Mouse (Mus musculus): ENCODE measurements around the gene Pik3r1. TPM values are rescaled to one million over a fixed set of nuclear protein-coding genes. Genes with fewer than 3 reads are reported as not detected.

The Pik3r1 gene
- polyA plus RNA-seq, 1 experiment from 2014 or later: 48.8 TPM

DNA sequence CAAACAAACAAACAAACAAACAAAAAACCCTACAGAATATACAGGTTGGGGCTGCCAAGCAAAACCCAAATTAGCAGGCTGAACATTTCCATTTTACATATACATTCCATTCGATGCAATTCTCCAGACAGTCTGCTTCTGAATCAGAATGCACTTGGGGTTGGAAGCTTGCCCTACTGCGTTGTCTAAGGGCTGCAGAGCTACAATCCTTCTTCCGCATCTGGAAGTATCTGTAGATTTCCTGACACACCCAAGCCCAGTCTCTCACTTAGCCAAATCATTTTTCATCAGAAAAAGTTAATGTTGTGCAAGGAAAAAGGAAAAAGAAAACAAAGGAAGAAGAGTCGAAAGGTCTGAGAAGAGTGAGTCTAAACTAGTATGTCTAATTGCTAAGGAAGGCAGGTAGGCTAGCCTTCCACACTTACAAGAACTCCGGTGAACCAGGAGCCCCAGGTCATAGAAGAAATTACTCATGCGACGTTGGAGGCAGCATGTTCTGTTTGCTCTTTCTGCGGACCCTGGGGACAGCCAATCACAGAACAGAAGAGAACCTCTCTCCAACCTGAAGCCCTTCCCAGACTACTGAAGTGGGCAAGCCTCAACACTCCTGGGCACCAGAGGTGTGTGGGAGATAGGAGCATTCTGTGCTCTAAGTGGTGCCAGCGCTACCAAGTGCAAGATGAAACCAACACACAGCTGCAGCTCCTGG, 55.1 kb downstream of the Pik3r1 start:
- no peak for ATAC-seq (replicated peaks)
- H3K9me3 ChIP-seq: no peaks in the 10 kb centered on the region
- no peaks in the 10 kb centered on the region for H3K36me3 ChIP-seq (replicated peaks)
- WGBS: 86% methylated on average over 9 of the region's 9 CpGs
- no peak overlapping the region for H3K27ac ChIP-seq
- H3K4me1 ChIP-seq: no peaks in the 10 kb centered on the region
- no peaks in the 10 kb centered on the region for H3K27me3 ChIP-seq (replicated peaks)
- H3K9ac ChIP-seq: no peak overlapping the region
- H3K4me3 ChIP-seq: no peak overlapping the region
- H3K4me2 ChIP-seq: no peak overlapping the region

- WGBS: 85% methylated on average over 9 of the region's 9 CpGs
- Histone ChIP-seq H3K9me3 (no peaks in the 10 kb centered on the region), H3K9ac (no peak overlapping the region), H3K4me3 (no peak overlapping the region), H3K36me3 (replicated peaks) (peaks cover 2% of the 10 kb centered on the region; the same call in 1 of the 2 replicates), H3K27me3 (replicated peaks) (no peaks in the 10 kb centered on the region), H3K4me2 (no peak overlapping the region), H3K27ac (no peak overlapping the region), H3K4me1 (no peaks in the 10 kb centered on the region)
- no peak for ATAC-seq (replicated peaks)
These were observed 55.9 kb downstream of the Pik3r1 start for GRCm38 (mm10) chr13:101712099-101712498.

DNA sequence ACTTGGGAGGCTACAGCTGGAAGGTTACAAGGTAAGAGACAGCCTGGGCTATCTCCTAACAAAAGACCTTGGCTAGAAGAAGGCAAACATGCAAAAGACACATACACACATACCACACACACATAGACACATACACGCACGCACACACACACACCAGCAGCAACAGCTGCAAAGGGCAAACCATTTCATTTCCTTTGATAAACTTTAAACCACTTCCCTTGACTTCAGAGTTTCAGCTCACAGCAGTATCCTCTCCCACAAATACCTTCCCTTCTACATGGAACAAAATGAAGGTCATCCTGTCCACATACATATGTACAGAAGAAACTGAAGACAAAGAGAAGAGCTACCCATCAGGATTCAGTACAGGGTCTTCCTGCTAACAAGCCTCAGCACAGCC, 56.7 kb downstream of the Pik3r1 start:
- Histone ChIP-seq H3K4me2 (no peak overlapping the region), H3K27ac (no peak overlapping the region), H3K9ac (no peak overlapping the region), H3K36me3 (replicated peaks) (peaks cover 4% of the 10 kb centered on the region; the same call in 1 of the 2 replicates), H3K4me1 (no peaks in the 10 kb centered on the region), H3K27me3 (replicated peaks) (no peaks in the 10 kb centered on the region), H3K9me3 (no peaks in the 10 kb centered on the region), H3K4me3 (no peak overlapping the region)
- ATAC-seq (replicated peaks): no peak
- WGBS: 90% methylated on average over 2 of the region's 2 CpGs

DNA sequence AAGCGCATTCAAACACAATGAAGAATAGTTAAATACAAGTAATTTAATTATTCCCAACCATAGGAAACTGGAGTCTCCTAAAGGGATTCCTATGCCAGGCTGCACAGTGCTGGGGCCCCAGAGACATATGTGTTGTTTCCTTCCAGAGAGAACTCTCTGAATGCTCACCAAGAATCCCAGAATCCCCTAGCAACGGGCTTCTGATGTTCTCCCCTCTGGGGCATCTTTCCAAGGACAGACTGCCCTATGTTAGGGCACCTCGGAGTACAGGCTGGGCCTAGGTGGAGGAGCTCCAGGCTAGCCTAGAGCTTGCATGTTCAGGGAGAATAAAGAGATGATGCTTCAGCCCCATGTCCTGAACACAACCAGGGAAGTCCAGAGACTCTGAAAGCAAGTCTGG, 58.2 kb downstream of the Pik3r1 start:
- Histone ChIP-seq H3K27me3 (replicated peaks) (no peaks in the 10 kb centered on the region), H3K27ac (no peak overlapping the region), H3K9ac (no peak overlapping the region), H3K9me3 (no peaks in the 10 kb centered on the region), H3K36me3 (replicated peaks) (peaks cover 4% of the 10 kb centered on the region; the same call in 1 of the 2 replicates), H3K4me3 (no peak overlapping the region), H3K4me2 (no peak overlapping the region), H3K4me1 (no peaks in the 10 kb centered on the region)
- WGBS: 65% methylated on average over 3 of the region's 3 CpGs
- no peak for ATAC-seq (replicated peaks)

DNA sequence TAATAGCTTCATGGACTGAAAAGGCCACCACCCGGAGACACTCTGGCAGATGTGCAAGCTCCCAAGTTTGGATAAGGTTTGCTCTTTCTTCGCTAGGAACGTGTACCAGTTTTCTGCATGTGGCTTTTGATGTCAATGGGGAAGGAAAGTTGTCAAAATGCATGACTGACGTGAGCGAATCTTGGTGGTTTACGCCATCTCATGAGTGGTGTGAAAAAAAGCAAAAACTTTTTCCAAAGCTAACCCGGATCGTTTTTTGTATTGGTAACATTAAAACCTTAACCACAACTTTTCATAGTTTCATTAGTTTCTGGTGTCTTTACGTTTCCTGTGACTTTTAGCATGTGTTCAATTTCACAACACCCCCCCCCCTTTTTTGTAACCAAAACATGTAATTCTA, 60.8 kb downstream of the Pik3r1 start:
- 92% methylated on average over 9 of the region's 9 CpGs for WGBS
- ATAC-seq (replicated peaks): no peak
- H3K4me1 ChIP-seq: no peaks in the 10 kb centered on the region
- no peak overlapping the region for H3K27ac ChIP-seq
- H3K36me3 ChIP-seq (replicated peaks): peaks cover 4% of the 10 kb centered on the region; the same call in 1 of the 2 replicates
- no peaks in the 10 kb centered on the region for H3K27me3 ChIP-seq (replicated peaks)
- no peaks in the 10 kb centered on the region for H3K9me3 ChIP-seq
- H3K9ac ChIP-seq: no peak overlapping the region
- H3K4me3 ChIP-seq: no peak overlapping the region
- no peak overlapping the region for H3K4me2 ChIP-seq

- Histone ChIP-seq H3K9ac (no peak overlapping the region), H3K9me3 (no peaks in the 10 kb centered on the region), H3K27ac (no peak overlapping the region), H3K4me1 (no peaks in the 10 kb centered on the region), H3K4me2 (no peak overlapping the region), H3K27me3 (replicated peaks) (no peaks in the 10 kb centered on the region), H3K36me3 (replicated peaks) (peaks cover 4% of the 10 kb centered on the region; the same call in 1 of the 2 replicates), H3K4me3 (no peak overlapping the region)
- WGBS: 84% methylated on average over 7 of the region's 7 CpGs
- no peak for ATAC-seq (replicated peaks)
These were observed 61.6 kb downstream of the Pik3r1 start for GRCm38 (mm10) chr13:101706426-101706825.

DNA sequence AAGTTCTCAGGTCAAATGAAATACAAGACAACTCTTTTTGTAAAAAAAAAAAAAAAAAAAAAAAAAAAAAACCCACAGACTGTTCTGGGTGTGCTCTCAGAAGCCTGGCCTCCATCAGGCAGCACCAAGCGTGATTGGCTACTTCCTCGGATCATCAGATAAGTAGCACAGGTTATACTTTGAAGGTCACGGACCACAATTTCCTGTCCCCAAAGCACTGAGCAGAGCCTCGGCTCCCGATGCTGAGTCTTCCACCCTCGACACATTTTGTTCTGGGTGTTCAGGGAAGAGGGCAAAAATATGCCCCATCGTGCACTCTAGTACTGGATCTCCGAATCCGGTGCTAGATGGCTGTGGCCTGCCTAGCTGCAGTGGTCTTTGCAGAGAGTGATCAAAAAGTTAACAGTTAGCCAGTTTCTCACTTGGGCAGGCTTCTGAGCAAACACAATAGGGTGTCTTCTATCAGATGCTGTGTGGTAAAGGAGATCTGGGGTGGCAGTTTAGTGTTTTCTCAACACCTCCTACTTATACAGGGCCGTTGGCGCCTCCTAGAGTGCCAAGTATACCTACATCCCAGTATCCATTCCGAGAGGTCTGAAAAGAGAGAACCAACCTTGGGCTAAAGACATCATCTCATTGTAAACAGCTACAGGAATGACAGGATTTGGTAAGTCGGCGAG, 65.8 kb downstream of the Pik3r1 start:
- Histone ChIP-seq H3K9me3 (no peaks in the 10 kb centered on the region), H3K4me2 (no peak overlapping the region), H3K27me3 (replicated peaks) (no peaks in the 10 kb centered on the region), H3K27ac (no peak overlapping the region), H3K4me1 (peaks cover 12% of the 10 kb centered on the region; the same call in 1 of the 2 replicates), H3K36me3 (replicated peaks) (peaks cover 3% of the 10 kb centered on the region; the same call in 1 of the 2 replicates), H3K9ac (no peak overlapping the region), H3K4me3 (no peak overlapping the region)
- no peak for ATAC-seq (replicated peaks)
- WGBS: 93% methylated on average over 14 of the region's 14 CpGs

DNA sequence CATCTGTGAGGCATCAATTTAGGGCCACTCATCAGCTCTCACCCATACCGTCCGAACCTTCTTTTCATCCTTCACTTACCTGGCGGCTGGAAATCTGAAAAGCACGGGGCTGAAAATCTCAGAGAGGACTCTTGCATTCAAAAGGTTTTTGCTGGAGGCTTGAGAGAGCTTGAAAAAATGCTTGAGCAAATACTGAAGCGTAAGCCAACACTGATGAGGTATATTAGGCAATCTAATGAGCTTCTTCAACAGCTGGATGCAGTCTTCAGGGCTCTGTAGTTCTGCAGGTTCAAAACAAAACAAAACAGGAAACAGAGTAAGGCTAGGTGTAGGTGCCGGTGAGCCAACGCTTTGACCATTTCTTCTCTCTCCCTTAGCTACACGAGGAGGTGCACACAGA, 66.4 kb downstream of the Pik3r1 start:
- Histone ChIP-seq H3K4me2 (no peak overlapping the region), H3K4me1 (peaks cover 12% of the 10 kb centered on the region; the same call in 1 of the 2 replicates), H3K9me3 (no peaks in the 10 kb centered on the region), H3K36me3 (replicated peaks) (no peaks in the 10 kb centered on the region; the same call in 1 of the 2 replicates), H3K27me3 (replicated peaks) (no peaks in the 10 kb centered on the region), H3K4me3 (no peak overlapping the region), H3K27ac (no peak overlapping the region), H3K9ac (no peak overlapping the region)
- WGBS: 86% methylated on average over 8 of the region's 8 CpGs
- no peak for ATAC-seq (replicated peaks)

DNA sequence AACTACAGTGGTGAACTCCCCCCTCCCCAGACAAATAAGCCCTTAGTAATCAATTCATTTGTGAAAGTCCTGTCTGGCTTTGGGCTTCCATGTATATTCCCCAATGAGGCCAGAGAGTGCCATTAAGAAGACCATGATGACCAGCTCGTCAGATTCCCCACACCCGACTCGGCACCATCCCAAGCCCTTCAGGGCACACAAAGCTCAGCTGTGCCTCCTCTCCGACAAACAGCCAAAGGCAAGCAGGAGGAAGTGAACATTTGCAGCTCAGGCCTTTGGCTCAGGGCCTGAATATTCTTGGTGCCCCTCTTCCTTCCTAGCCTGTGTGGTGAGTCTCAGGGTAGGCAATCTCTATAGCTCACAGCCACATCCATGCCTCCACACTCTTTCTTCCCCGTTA, 68.3 kb downstream of the Pik3r1 start:
- ATAC-seq (replicated peaks): no peak
- Histone ChIP-seq H3K4me3 (no peak overlapping the region), H3K4me1 (peaks cover 22% of the 10 kb centered on the region), H3K27ac (no peak overlapping the region), H3K9ac (no peak overlapping the region), H3K4me2 (no peak overlapping the region), H3K27me3 (replicated peaks) (no peaks in the 10 kb centered on the region), H3K9me3 (no peaks in the 10 kb centered on the region), H3K36me3 (replicated peaks) (no peaks in the 10 kb centered on the region; the same call in 1 of the 2 replicates)
- 42% methylated on average over 5 of the region's 5 CpGs for WGBS

GRCm38 (mm10) chr13:101697966-101698365, 70.1 kb downstream of the Pik3r1 start:
- H3K4me3 ChIP-seq: no peak overlapping the region
- no peak overlapping the region for H3K4me2 ChIP-seq
- H3K27ac ChIP-seq: no peak overlapping the region
- H3K27me3 ChIP-seq (replicated peaks): no peaks in the 10 kb centered on the region
- H3K9me3 ChIP-seq: no peaks in the 10 kb centered on the region
- peaks cover 35% of the 10 kb centered on the region for H3K4me1 ChIP-seq
- no peak overlapping the region for H3K9ac ChIP-seq
- no peaks in the 10 kb centered on the region; the same call in 1 of the 2 replicates for H3K36me3 ChIP-seq (replicated peaks)
- WGBS: 77% methylated on average over 5 of the region's 5 CpGs
- ATAC-seq (replicated peaks): no peak

DNA sequence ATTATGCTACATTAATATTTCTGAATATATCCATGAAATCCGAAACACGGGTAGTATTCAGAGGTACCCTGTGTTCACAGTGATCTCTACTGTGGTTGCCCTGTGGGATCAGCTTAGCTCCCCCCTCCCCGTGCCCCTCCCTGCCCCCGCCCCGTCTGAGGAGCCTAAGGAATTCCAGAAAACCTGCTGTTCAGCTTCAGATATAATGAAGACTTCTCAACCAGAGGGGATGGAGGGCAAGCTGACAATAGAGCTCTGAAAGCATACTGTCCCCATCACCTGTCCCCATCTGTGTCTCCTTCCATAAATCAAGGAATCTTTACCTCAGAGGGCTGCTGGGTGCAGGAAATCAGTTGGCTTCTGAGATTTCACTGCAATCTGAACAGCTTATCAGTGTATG, 70.6 kb downstream of the Pik3r1 start:
- Histone ChIP-seq H3K4me3 (no peak overlapping the region), H3K9ac (no peak overlapping the region), H3K4me2 (no peak overlapping the region), H3K27ac (no peak overlapping the region), H3K36me3 (replicated peaks) (no peaks in the 10 kb centered on the region; the same call in 1 of the 2 replicates), H3K4me1 (peaks cover 38% of the 10 kb centered on the region), H3K27me3 (replicated peaks) (no peaks in the 10 kb centered on the region), H3K9me3 (no peaks in the 10 kb centered on the region)
- ATAC-seq (replicated peaks): no peak
- WGBS: 60% methylated on average over 5 of the region's 5 CpGs

- Histone ChIP-seq H3K9ac (no peak overlapping the region), H3K27ac (no peak overlapping the region), H3K4me1 (peaks cover 38% of the 10 kb centered on the region), H3K36me3 (replicated peaks) (no peaks in the 10 kb centered on the region; the same call in 1 of the 2 replicates), H3K4me3 (no peak overlapping the region), H3K27me3 (replicated peaks) (no peaks in the 10 kb centered on the region), H3K4me2 (no peak overlapping the region), H3K9me3 (no peaks in the 10 kb centered on the region)
- no peak for ATAC-seq (replicated peaks)
- WGBS: 75% methylated on average over 7 of the region's 7 CpGs
These were observed 71.2 kb downstream of the Pik3r1 start for GRCm38 (mm10) chr13:101696827-101697226.
